Mouse (Mus musculus) testis, adult 2 months (tissue): ENCODE results near the gene Nectin1.

ENCODE experiments used
- CTCF ChIP-seq: fragments of 200-500 bp; IDR thresholded peaks from 2 replicates; pipeline ENCODE4 v1.5.1; 2012; ENCODE audit warnings: low read depth, mild to moderate bottlenecking, inconsistent platforms, low read length, moderate library complexity; ENCODE audit not compliant: control insufficient read depth, insufficient read depth, insufficient replicate concordance
- POLR2A ChIP-seq: fragments of 200-500 bp; IDR thresholded peaks from 2 replicates; pipeline ENCODE4 v1.6.1; 2012; ENCODE audit warnings: low read depth, mild to moderate bottlenecking, inconsistent platforms, low read length, moderate library complexity; ENCODE audit not compliant: control insufficient read depth

GRCm38 (mm10) chr9:43734952-43735351, 8.8 kb upstream of the Nectin1 start:
- TF ChIP-seq POLR2A (no peak), CTCF (no peak)
